In the genomic region with DNA sequence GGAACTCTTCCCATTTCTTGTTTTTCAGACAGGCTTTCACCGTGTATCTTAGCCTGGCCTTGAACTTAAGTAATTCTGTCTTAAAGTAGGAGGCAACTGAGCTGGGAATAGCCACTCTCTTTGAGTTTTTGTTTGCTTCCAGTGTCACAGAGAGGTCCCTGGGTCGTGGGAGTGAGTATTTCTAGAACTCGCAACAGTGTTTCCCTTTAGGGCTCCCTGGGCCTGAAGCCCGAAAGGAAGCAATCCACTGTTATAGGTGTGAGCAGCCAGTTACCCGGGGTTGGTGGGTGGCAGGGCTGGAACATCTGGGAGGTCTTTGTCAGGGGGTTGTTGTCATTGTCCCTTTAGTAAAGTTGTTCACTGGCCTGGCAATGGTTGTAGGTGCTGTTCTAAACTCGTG, we compare ENCODE assay signal across 10 mouse cellular contexts. TPM values are rescaled to one million over a fixed set of nuclear protein-coding genes. Genes with fewer than 3 reads are reported as not detected.
DNase-seq lines count a peak whose midpoint lies in the region; ATAC-seq and TF ChIP-seq lines count a peak whose summit lies in the region.
"Had no signal": no experiment of that assay in that cellular context is flagged by ENCODE, and none has a peak within 500 bp of the region (broad histone marks: within the 10 kb centered on the region; RNA-seq: fewer than 3 reads in every experiment).

No protein-coding gene starts in this region.

- TF ChIP-seq CTCF in liver, embryonic 14.5 days (IDR thresholded peaks at IDR 0.05; ENCODE audit: low read depth): no peak
- no peak for TF ChIP-seq CTCF in testis, adult 2 months (IDR thresholded peaks at IDR 0.05; ENCODE audit: control insufficient read depth, insufficient read depth, insufficient replicate concordance, low read depth, low read length)

- H3K4me1 ChIP-seq in lung, embryonic 16.5 days (replicated peaks; ENCODE audit: control insufficient read depth, insufficient read depth, low read length): peaks cover 14% of the 10 kb centered on the region
- H3K4me1 ChIP-seq in forebrain, embryonic 16.5 days (replicated peaks; ENCODE audit: control insufficient read depth, insufficient read depth, low read length): peaks cover 22% of the 10 kb centered on the region
- H3K4me1 ChIP-seq in liver, embryonic 14.5 days (replicated peaks; ENCODE audit: control insufficient read depth in 2 of 2, insufficient read depth in 2 of 2, low read length in 1 of 2): peaks cover 4 to 15% of the 10 kb centered on the region in 2 experiments
- peaks cover 23% of the 10 kb centered on the region for H3K4me1 ChIP-seq in testis, adult 2 months (ENCODE audit: control insufficient read depth, insufficient read depth, low read length)

- no peaks in the 10 kb centered on the region for H3K9me3 ChIP-seq in lung, embryonic 16.5 days (ENCODE audit: control insufficient read depth, low read length)
- no peaks in the 10 kb centered on the region for H3K9me3 ChIP-seq in forebrain, embryonic 16.5 days (ENCODE audit: control insufficient read depth, low read length)
- no peaks in the 10 kb centered on the region for H3K9me3 ChIP-seq in liver, embryonic 14.5 days (ENCODE audit: control insufficient read depth, low read length)

- intact Hi-C loops in left cerebral cortex, postnatal 14 days (cut with DNase I): no loop called here

- no peak for TF ChIP-seq EP300 in liver, embryonic 14.5 days (IDR thresholded peaks at IDR 0.05; ENCODE audit: low read depth)

- H3K27me3 ChIP-seq in lung, embryonic 16.5 days (ENCODE audit: control insufficient read depth, insufficient read depth, low read depth, low read length): no peaks in the 10 kb centered on the region
- H3K27me3 ChIP-seq in forebrain, embryonic 16.5 days (replicated peaks; ENCODE audit: control insufficient read depth, insufficient read depth, low read length): no peaks in the 10 kb centered on the region
- no peaks in the 10 kb centered on the region for H3K27me3 ChIP-seq in liver, embryonic 14.5 days (ENCODE audit: control insufficient read depth, insufficient read depth, low read length)
- H3K27me3 ChIP-seq in testis, adult 2 months (ENCODE audit: control insufficient read depth, insufficient read depth, low read length): no peaks in the 10 kb centered on the region

- ATAC-seq in lung, embryonic 16.5 days (ENCODE audit: low read depth): no peak
- ATAC-seq in forebrain, embryonic 16.5 days: no peak
- no peak for ATAC-seq in liver, embryonic 14.5 days (ENCODE audit: insufficient read depth)

- H3K36me3 ChIP-seq in lung, embryonic 16.5 days (ENCODE audit: control insufficient read depth, insufficient read depth, low read length): peaks cover 13% of the 10 kb centered on the region
- peaks cover 9% of the 10 kb centered on the region for H3K36me3 ChIP-seq in forebrain, embryonic 16.5 days (ENCODE audit: control insufficient read depth, insufficient read depth)
- H3K36me3 ChIP-seq in liver, embryonic 14.5 days (replicated peaks; ENCODE audit: control insufficient read depth, insufficient read depth, low read depth): peaks cover 13% of the 10 kb centered on the region
- no peaks in the 10 kb centered on the region for H3K36me3 ChIP-seq in testis, adult 2 months (ENCODE audit: control insufficient read depth, insufficient read depth, low read length)

- 0 out of 2 replicates have a peak overlapping the region, but pooled peaks have one; percentile 5 for H3K27ac ChIP-seq in lung, embryonic 16.5 days (ENCODE audit: low read length)
- no peak overlapping the region for H3K27ac ChIP-seq in forebrain, embryonic 16.5 days (ENCODE audit: low read length)
- H3K27ac ChIP-seq in liver, embryonic 14.5 days: no peak overlapping the region
- no peak overlapping the region for H3K27ac ChIP-seq in testis, adult 2 months (ENCODE audit: control insufficient read depth, insufficient read depth, low read depth, low read length)

- 35% methylated on average over 6 of the region's 6 CpGs for WGBS in lung, embryonic 16.5 days
- WGBS in forebrain, embryonic 16.5 days: 46% methylated on average over 6 of the region's 6 CpGs
- WGBS in liver, embryonic 14.5 days (ENCODE audit: insufficient replicate concordance): 48% methylated on average over 6 of the region's 6 CpGs

- H3K4me3 ChIP-seq in lung, embryonic 16.5 days (ENCODE audit: low read length): peak overlapping the region; percentile 78
- no peak overlapping the region for H3K4me3 ChIP-seq in forebrain, embryonic 16.5 days (replicated peaks; ENCODE audit: low read length)
- peak overlapping the region; percentile 77 to 95 for H3K4me3 ChIP-seq in liver, embryonic 14.5 days (ENCODE audit: insufficient read depth in 1 of 2, low read depth in 2 of 2, low read length in 2 of 2)
- H3K4me3 ChIP-seq in testis, adult 2 months (ENCODE audit: control insufficient read depth, low read depth, low read length): peak overlapping the region; percentile 16; the same call in 1 of the 2 replicates

- no peak for TF ChIP-seq POLR2A in testis, adult 2 months (IDR thresholded peaks at IDR 0.05; ENCODE audit: control insufficient read depth, low read depth, low read length)

- H3K9ac ChIP-seq in lung, embryonic 16.5 days (ENCODE audit: low read length): peak overlapping the region; percentile 71
- H3K9ac ChIP-seq in forebrain, embryonic 16.5 days (replicated peaks; ENCODE audit: low read depth, low read length): no peak overlapping the region
- peak overlapping the region; percentile 89 for H3K9ac ChIP-seq in liver, embryonic 14.5 days (replicated peaks)

- DNase-seq in lung, postnatal 4 days: no peak
- no peak for DNase-seq in liver, embryonic 14.5 days (ENCODE audit: low read depth in 3 of 3, low spot score in 3 of 3)
- no peak for DNase-seq in embryo, embryonic 10.5 days (ENCODE audit: low spot score)
- no peak for DNase-seq in left cerebral cortex, postnatal 14 days (ENCODE audit: low spot score in 2 of 2)
- DNase-seq in layer of hippocampus, postnatal 10 days (ENCODE audit: low spot score in 2 of 2): no peak
- DNase-seq: cerebellum, adult 8-10 months; heart, postnatal 10 days had no signal

- H3K4me2 ChIP-seq in lung, embryonic 16.5 days (ENCODE audit: low read depth, low read length): peak overlapping the region; percentile 65
- peak overlapping the region; percentile 82 for H3K4me2 ChIP-seq in forebrain, embryonic 16.5 days (ENCODE audit: low read length)
- H3K4me2 ChIP-seq in liver, embryonic 14.5 days (ENCODE audit: low read depth): peak overlapping the region; percentile 98

RNA-seq across cellular contexts. Expression of gene Siva1, which starts 1.7 kb away (rescaled TPM):
- polyA plus RNA-seq in lung, embryonic 16.5 days (2015; fragmentation: Nextera tagmentation; extraction: Ambion mirVana): 181 and 206 TPM in 2 replicates
- polyA plus RNA-seq in forebrain, embryonic 16.5 days (2015; fragmentation: Nextera tagmentation; extraction: Ambion mirVana): 68.9 and 75.9 TPM in 2 replicates
- 64.0 and 70.6 TPM in 2 replicates for polyA plus RNA-seq in liver, embryonic 14.5 days (2012; rRNA removed)
- polyA plus RNA-seq in liver, embryonic 14.5 days (2014; fragmentation: Nextera tagmentation; extraction: Ambion mirVana): 157 and 165 TPM in 2 replicates
- polyA plus RNA-seq in testis, adult 2 months (2012; rRNA removed): 36.0 and 41.7 TPM in 2 replicates
- total RNA-seq in left cerebral cortex, postnatal 14 days (2021): 10 to 100 TPM; 14.5 to 16.8 TPM
- 10 to 100 TPM; 17.0 to 19.5 TPM for total RNA-seq in layer of hippocampus, postnatal 10 days (2021)

RNA-seq across cellular contexts. Expression of gene Adssl1, which starts 26.3 kb away (rescaled TPM):
- polyA plus RNA-seq in lung, embryonic 16.5 days (2015; fragmentation: Nextera tagmentation; extraction: Ambion mirVana): 9.4 and 10.3 TPM in 2 replicates
- 1.8 and 2.4 TPM in 2 replicates for polyA plus RNA-seq in forebrain, embryonic 16.5 days (2015; fragmentation: Nextera tagmentation; extraction: Ambion mirVana)
- 3.7 and 5.4 TPM in 2 replicates for polyA plus RNA-seq in liver, embryonic 14.5 days (2012; rRNA removed)
- polyA plus RNA-seq in liver, embryonic 14.5 days (2014; fragmentation: Nextera tagmentation; extraction: Ambion mirVana): 7.6 and 8.5 TPM in 2 replicates
- polyA plus RNA-seq in testis, adult 2 months (2012; rRNA removed): 7.9 and 8.9 TPM in 2 replicates
- 1 to 10 TPM; 6.5 to 8.4 TPM for total RNA-seq in left cerebral cortex, postnatal 14 days (2021)
- 1 to 10 TPM; 2.1 to 2.4 TPM for total RNA-seq in layer of hippocampus, postnatal 10 days (2021)

RNA-seq across cellular contexts. Expression of gene Akt1, which starts 28.5 kb away (rescaled TPM):
- polyA plus RNA-seq in lung, embryonic 16.5 days (2015; fragmentation: Nextera tagmentation; extraction: Ambion mirVana): 42.4 and 43.5 TPM in 2 replicates
- 56.9 and 57.1 TPM in 2 replicates for polyA plus RNA-seq in forebrain, embryonic 16.5 days (2015; fragmentation: Nextera tagmentation; extraction: Ambion mirVana)
- 33.6 and 41.2 TPM in 2 replicates for polyA plus RNA-seq in liver, embryonic 14.5 days (2012; rRNA removed)
- polyA plus RNA-seq in liver, embryonic 14.5 days (2014; fragmentation: Nextera tagmentation; extraction: Ambion mirVana): 9.9 and 17.2 TPM in 2 replicates
- 28.3 and 29.1 TPM in 2 replicates for polyA plus RNA-seq in testis, adult 2 months (2012; rRNA removed)
- 100 to 1,000 TPM; 137 to 144 TPM for total RNA-seq in left cerebral cortex, postnatal 14 days (2021)
- total RNA-seq in layer of hippocampus, postnatal 10 days (2021): 100 to 1,000 TPM; 182 to 185 TPM

RNA-seq across cellular contexts. Expression of gene Zbtb42, which starts 32.5 kb away (rescaled TPM):
- 11.1 and 11.3 TPM in 2 replicates for polyA plus RNA-seq in lung, embryonic 16.5 days (2015; fragmentation: Nextera tagmentation; extraction: Ambion mirVana)
- polyA plus RNA-seq in forebrain, embryonic 16.5 days (2015; fragmentation: Nextera tagmentation; extraction: Ambion mirVana): 0.65 and 0.92 TPM in 2 replicates
- 0.69 and 0.74 TPM in 2 replicates for polyA plus RNA-seq in liver, embryonic 14.5 days (2012; rRNA removed)
- 0.64 and 1.1 TPM in 2 replicates for polyA plus RNA-seq in liver, embryonic 14.5 days (2014; fragmentation: Nextera tagmentation; extraction: Ambion mirVana)
- 49.9 and 55.5 TPM in 2 replicates for polyA plus RNA-seq in testis, adult 2 months (2012; rRNA removed)
- under 1 TPM; 0.25 to 0.68 TPM for total RNA-seq in left cerebral cortex, postnatal 14 days (2021)
- total RNA-seq in layer of hippocampus, postnatal 10 days (2021): under 1 TPM; 0.33 to 0.80 TPM

RNA-seq across cellular contexts. Expression of gene Inf2, which starts 57.6 kb away (rescaled TPM):
- polyA plus RNA-seq in lung, embryonic 16.5 days (2015; fragmentation: Nextera tagmentation; extraction: Ambion mirVana): 3.5 and 3.7 TPM in 2 replicates
- 2.6 TPM in 2 replicates for polyA plus RNA-seq in forebrain, embryonic 16.5 days (2015; fragmentation: Nextera tagmentation; extraction: Ambion mirVana)
- polyA plus RNA-seq in liver, embryonic 14.5 days (2012; rRNA removed): 4.8 and 6.2 TPM in 2 replicates
- 2.0 and 2.1 TPM in 2 replicates for polyA plus RNA-seq in liver, embryonic 14.5 days (2014; fragmentation: Nextera tagmentation; extraction: Ambion mirVana)
- 2.9 TPM in 2 replicates for polyA plus RNA-seq in testis, adult 2 months (2012; rRNA removed)
- 10 to 100 TPM; 70.1 to 84.3 TPM for total RNA-seq in left cerebral cortex, postnatal 14 days (2021)
- total RNA-seq in layer of hippocampus, postnatal 10 days (2021): 10 to 100 TPM; 80.9 to 91.4 TPM
